Mouse (Mus musculus): ENCODE results near the gene Rnf157. TPM values are rescaled to one million over a fixed set of nuclear protein-coding genes. Genes with fewer than 3 reads are reported as not detected.

Rnf157 gene
- polyA plus RNA-seq, 1 experiment from 2014 or later = 5.2 TPM

DNA sequence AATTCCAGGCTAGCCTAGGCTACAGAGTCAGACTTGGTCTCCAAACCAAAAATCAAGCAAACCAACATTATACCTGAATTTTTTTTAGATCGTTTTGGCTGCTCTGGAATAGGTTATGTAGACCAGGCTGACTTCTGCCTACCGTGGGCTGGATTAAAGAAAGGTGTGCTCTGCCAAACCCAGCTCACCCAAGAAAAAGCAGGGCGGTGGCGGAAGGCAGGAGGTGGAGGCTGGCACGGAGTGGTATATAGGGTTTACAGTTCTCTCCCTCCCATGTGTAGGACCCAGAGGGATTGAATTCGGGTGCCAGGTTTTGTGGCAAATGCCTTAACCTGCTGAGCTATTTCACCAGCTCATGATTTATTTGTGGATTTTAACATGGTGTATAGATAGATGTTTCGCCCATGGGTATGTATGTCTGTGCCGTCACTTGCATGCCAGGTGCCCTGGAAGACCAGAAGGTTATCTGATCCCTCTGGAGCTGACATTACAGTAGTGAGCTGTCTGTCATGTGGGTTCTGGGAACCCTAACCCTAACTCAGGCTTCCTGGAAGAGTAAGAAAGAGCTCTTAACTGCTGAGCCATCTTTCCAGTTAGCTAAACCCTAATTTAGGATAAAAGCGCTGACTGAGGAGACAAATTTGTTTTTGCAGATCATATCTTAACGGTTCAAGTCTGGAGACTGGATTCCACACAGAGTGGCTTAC lies 105.7 kb downstream of the Rnf157 start, which contains the start of gene Exoc7:
Exoc7 (minus strand) TSS at position 215 of the 707 bp plus-strand sequence.
- H3K9ac ChIP-seq (ENCODE audit: low read length) = peak within 1 kb of the TSS; percentile 90
- H3K27me3 ChIP-seq (ENCODE audit: control insufficient read depth, insufficient read depth, low read length) = no peaks in the 10 kb centered on the region
- peak within 1 kb of the TSS; percentile 71 for H3K4me3 ChIP-seq (replicated peaks; ENCODE audit: low read length)
- peak within 1 kb of the TSS; percentile 87 for H3K4me2 ChIP-seq (ENCODE audit: low read depth, low read length)
- H3K27ac ChIP-seq (ENCODE audit: low read length) = peak within 1 kb of the TSS; percentile 33; the same call in 1 of the 2 replicates
- ATAC-seq (ENCODE audit: insufficient read depth, low FRiP score) = peak; percentile 8; the same call in 1 of the 2 replicates
- no peaks in the 10 kb centered on the region for H3K9me3 ChIP-seq (replicated peaks; ENCODE audit: control insufficient read depth, low read length)
- WGBS = 81% methylated on average over 10 of the region's 10 CpGs
- H3K36me3 ChIP-seq (ENCODE audit: control insufficient read depth, insufficient read depth, low read length) = peaks cover 23% of the 10 kb centered on the region; the same call in 1 of the 2 replicates
- peaks cover 15% of the 10 kb centered on the region for H3K4me1 ChIP-seq (ENCODE audit: control insufficient read depth, insufficient read depth, low read length)

DNA sequence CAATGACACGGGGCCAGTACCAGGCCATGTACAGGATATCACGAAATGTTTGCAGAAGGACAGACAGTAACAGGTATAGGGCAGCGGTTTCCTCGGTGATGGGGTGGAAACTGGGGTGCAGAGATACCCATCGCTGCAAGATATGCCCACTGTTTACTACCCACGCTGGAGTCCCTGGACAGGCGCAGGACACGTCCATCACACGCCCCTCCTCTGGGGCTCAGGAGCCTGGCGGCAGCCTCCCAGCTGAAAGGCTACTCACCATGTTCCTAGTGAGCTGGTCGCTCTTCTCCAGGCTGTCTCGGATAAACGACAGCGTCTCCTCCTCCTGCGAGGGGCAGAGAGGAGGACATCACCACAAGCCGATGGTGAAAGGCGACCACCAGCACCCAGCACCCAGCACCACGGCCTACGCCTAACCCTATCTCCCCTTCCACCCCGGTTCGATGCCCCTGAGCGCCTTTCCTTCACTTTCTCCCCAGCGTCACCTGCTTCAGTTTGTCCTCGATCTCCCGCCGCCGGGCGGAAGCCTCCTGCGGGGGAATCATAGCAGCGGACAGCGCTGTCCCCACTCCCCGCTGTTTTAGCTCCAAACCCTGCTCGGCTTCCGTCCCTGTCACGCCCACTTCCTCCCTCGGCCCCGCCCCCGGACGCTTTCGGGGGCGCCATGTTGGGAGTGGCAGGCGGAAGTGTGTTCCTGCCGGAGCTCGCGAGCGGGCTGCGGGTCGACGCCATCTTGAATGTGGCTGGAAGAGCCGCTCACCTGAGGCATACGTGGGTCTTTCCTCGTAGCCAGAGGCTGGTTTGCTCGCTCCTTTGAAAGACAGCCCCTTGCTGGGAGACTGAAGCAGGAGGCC lies 106.5 kb downstream of the Rnf157 start:
- peak overlapping the region; percentile 87 for H3K4me2 ChIP-seq (ENCODE audit: low read depth, low read length)
- H3K36me3 ChIP-seq (ENCODE audit: control insufficient read depth, insufficient read depth, low read length) = peaks cover 25% of the 10 kb centered on the region; the same call in 1 of the 2 replicates
- H3K27me3 ChIP-seq (ENCODE audit: control insufficient read depth, insufficient read depth, low read length) = no peaks in the 10 kb centered on the region
- peaks cover 7% of the 10 kb centered on the region for H3K4me1 ChIP-seq (ENCODE audit: control insufficient read depth, insufficient read depth, low read length)
- H3K9me3 ChIP-seq (replicated peaks; ENCODE audit: control insufficient read depth, low read length) = no peaks in the 10 kb centered on the region
- H3K4me3 ChIP-seq (replicated peaks; ENCODE audit: low read length) = peak overlapping the region; percentile 71
- 1% methylated on average over 53 of the region's 53 CpGs for WGBS
- peak; percentile 94 for ATAC-seq (ENCODE audit: insufficient read depth, low FRiP score)
- peak overlapping the region; percentile 33; the same call in 1 of the 2 replicates for H3K27ac ChIP-seq (ENCODE audit: low read length)
- H3K9ac ChIP-seq (ENCODE audit: low read length) = peak overlapping the region; percentile 90

DNA sequence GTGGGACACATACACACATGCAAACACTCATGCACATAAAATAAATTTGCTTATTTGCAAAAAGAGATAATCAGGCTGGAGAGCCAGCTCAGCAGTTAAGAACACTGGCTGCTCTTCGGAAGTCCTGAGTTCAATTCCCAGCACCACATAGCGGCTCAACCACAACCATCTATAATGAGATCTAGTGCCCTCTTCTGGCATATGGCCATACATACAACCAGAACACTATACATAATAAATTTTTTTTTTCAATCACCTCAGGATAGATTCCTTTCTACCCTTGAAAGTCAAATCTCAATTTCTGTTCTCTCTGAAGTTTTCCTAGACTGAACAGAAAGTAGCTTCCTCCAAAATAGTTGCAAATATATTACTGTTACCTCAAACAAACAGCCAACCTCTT lies 107.4 kb downstream of the Rnf157 start:
- Histone ChIP-seq H3K36me3 (ENCODE audit: control insufficient read depth, insufficient read depth, low read length) (peaks cover 26% of the 10 kb centered on the region), H3K9ac (ENCODE audit: low read length) (no peak overlapping the region), H3K4me2 (ENCODE audit: low read depth, low read length) (peak overlapping the region; percentile 87), H3K9me3 (replicated peaks; ENCODE audit: control insufficient read depth, low read length) (no peaks in the 10 kb centered on the region), H3K4me1 (ENCODE audit: control insufficient read depth, insufficient read depth, low read length) (peaks cover 4% of the 10 kb centered on the region), H3K4me3 (replicated peaks; ENCODE audit: low read length) (peak overlapping the region; percentile 71), H3K27me3 (ENCODE audit: control insufficient read depth, insufficient read depth, low read length) (no peaks in the 10 kb centered on the region), H3K27ac (ENCODE audit: low read length) (no peak overlapping the region)
- ATAC-seq (ENCODE audit: insufficient read depth, low FRiP score) = no peak
- WGBS = 94% methylated on average over 2 of the region's 2 CpGs

DNA sequence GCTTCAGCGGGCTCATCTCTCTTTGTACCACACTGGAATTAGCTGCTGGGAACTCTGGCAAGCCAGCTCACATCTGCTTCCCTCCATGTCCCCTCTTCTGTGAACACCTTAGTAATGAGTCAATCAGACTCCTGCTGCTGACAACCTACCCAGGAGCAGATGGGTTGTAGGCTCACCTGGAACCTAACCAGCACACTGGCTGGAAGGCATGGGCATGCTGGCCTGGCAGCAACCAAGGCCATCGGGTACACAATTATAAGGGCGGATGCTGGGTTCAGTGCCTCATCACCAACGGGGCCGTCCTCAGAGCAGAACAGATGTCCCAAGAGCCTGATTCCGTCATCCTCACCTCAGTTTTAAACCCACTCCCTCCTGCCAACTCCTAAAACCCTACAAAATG lies 114.2 kb downstream of the Rnf157 start:
- no peak for ATAC-seq (ENCODE audit: insufficient read depth, low FRiP score)
- peaks cover 21% of the 10 kb centered on the region for H3K36me3 ChIP-seq (ENCODE audit: control insufficient read depth, insufficient read depth, low read length)

DNA sequence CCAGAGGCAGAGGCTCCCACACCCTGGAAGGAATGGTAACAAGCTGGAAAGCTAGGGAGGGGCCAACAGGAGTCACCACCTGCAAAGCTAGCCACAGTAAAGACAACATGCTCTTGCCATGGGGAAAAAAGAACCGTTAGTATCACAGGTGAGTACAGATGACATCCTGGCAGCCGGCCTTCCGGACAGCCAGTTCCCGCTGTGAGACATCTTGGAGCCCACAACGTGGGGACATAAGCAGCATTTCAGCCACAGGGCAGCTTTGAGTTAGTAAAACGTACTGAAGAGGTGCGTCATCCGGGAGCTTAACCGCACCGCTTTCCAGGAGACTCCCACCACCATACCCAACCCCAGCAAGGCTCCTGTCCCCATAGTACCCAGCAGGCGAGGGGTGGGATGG lies 114.6 kb downstream of the Rnf157 start:
- Histone ChIP-seq H3K4me2 (ENCODE audit: low read depth, low read length) (no peak overlapping the region), H3K27me3 (ENCODE audit: control insufficient read depth, insufficient read depth, low read length) (no peaks in the 10 kb centered on the region), H3K27ac (ENCODE audit: low read length) (no peak overlapping the region), H3K9me3 (replicated peaks; ENCODE audit: control insufficient read depth, low read length) (no peaks in the 10 kb centered on the region), H3K9ac (ENCODE audit: low read length) (no peak overlapping the region), H3K4me3 (replicated peaks; ENCODE audit: low read length) (no peak overlapping the region), H3K4me1 (ENCODE audit: control insufficient read depth, insufficient read depth, low read length) (peaks cover 7% of the 10 kb centered on the region), H3K36me3 (ENCODE audit: control insufficient read depth, insufficient read depth, low read length) (peaks cover 17% of the 10 kb centered on the region)
- ATAC-seq (ENCODE audit: insufficient read depth, low FRiP score) = no peak
- 90% methylated on average over 11 of the region's 11 CpGs for WGBS

More for the DNA sequence above, 114.2 kb downstream of the Rnf157 start:
- Histone ChIP-seq H3K4me1 (ENCODE audit: control insufficient read depth, insufficient read depth, low read length) (peaks cover 7% of the 10 kb centered on the region), H3K4me2 (ENCODE audit: low read depth, low read length) (no peak overlapping the region), H3K4me3 (replicated peaks; ENCODE audit: low read length) (no peak overlapping the region), H3K27ac (ENCODE audit: low read length) (no peak overlapping the region), H3K9ac (ENCODE audit: low read length) (no peak overlapping the region), H3K27me3 (ENCODE audit: control insufficient read depth, insufficient read depth, low read length) (no peaks in the 10 kb centered on the region), H3K9me3 (replicated peaks; ENCODE audit: control insufficient read depth, low read length) (no peaks in the 10 kb centered on the region)
- 94% methylated on average over 6 of the region's 6 CpGs for WGBS

DNA sequence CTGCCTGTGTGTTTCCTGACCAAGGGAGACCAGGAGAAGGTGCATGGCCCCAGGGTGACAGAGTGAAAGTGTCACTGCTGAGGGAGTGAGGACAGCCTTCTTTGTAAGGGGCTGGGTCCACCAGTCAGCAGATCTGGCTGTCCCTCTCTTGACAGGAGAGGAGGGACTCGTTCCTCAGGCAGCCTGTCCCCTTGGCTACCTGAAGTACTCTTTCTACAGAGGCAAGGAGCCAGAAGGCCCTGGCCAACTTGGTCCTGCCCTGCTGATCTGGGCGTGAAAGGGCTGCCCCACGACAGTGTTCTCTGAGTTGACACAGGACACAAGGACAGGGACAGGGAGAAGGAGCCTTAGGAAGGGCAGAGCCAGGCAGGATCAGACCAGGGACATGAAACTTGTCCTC lies 115.8 kb downstream of the Rnf157 start:
- H3K36me3 ChIP-seq (ENCODE audit: control insufficient read depth, insufficient read depth, low read length) = peaks cover 8% of the 10 kb centered on the region
- no peak overlapping the region for H3K4me2 ChIP-seq (ENCODE audit: low read depth, low read length)
- no peak overlapping the region for H3K9ac ChIP-seq (ENCODE audit: low read length)
- H3K4me1 ChIP-seq (ENCODE audit: control insufficient read depth, insufficient read depth, low read length) = peaks cover 7% of the 10 kb centered on the region
- 51% methylated on average over 3 of the region's 3 CpGs for WGBS
- no peaks in the 10 kb centered on the region for H3K9me3 ChIP-seq (replicated peaks; ENCODE audit: control insufficient read depth, low read length)
- H3K4me3 ChIP-seq (replicated peaks; ENCODE audit: low read length) = no peak overlapping the region
- no peak overlapping the region for H3K27ac ChIP-seq (ENCODE audit: low read length)
- no peaks in the 10 kb centered on the region for H3K27me3 ChIP-seq (ENCODE audit: control insufficient read depth, insufficient read depth, low read length)
- ATAC-seq (ENCODE audit: insufficient read depth, low FRiP score) = no peak

DNA sequence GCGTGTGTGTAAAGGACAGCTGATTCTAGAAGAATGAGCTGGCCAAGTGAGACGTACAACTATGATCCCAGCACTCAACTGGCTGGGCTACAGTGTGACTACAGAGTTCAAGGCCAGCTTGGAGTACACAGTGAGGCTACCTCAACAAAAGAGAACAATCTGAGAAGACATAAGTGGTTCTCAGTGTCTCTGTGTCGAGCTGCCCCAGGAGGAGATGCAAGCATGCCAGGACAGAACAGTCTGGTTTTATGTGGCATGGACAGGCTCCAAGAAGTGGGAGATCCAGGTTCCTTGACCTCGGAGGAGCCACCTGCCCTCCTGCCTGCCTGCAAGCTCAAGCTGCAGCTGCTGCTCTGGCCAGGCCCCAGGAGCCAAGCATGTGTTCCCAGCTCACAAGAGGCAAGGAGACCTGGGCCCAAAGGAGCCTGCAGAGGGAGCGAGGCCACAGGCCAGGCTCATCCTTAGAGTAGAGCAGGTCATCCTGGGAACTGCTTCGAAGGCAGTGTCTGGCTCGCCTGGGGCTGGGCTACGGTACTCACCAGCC lies 116.6 kb downstream of the Rnf157 start:
- Histone ChIP-seq H3K4me2 (ENCODE audit: low read depth, low read length) (no peak overlapping the region), H3K27ac (ENCODE audit: low read length) (no peak overlapping the region), H3K27me3 (ENCODE audit: control insufficient read depth, insufficient read depth, low read length) (no peaks in the 10 kb centered on the region), H3K4me3 (replicated peaks; ENCODE audit: low read length) (no peak overlapping the region), H3K9ac (ENCODE audit: low read length) (no peak overlapping the region), H3K9me3 (replicated peaks; ENCODE audit: control insufficient read depth, low read length) (no peaks in the 10 kb centered on the region), H3K4me1 (ENCODE audit: control insufficient read depth, insufficient read depth, low read length) (peaks cover 7% of the 10 kb centered on the region), H3K36me3 (ENCODE audit: control insufficient read depth, insufficient read depth, low read length) (peaks cover 8% of the 10 kb centered on the region; the same call in 1 of the 2 replicates)
- ATAC-seq (ENCODE audit: insufficient read depth, low FRiP score) = no peak
- WGBS = 86% methylated on average over 8 of the region's 8 CpGs

DNA sequence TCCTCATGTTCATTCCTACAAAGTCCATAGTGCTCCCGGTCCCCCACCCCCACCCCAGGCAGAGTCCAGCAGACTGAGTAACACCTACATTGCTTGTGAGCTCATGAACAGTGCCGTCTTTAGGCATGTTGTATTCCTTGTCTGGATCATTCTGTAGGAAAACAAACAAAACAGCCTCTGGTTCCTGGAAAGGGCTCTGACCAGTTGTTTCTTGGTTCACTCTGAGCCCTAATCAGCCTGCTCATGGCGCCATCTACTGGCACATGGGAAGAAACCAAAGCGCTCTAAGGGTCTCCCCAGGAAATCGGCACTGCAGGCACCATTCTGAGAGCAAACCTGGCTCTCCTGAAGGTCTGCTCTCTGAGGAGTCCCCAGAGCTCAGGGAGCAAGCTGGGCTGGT lies 118.5 kb downstream of the Rnf157 start:
- peak; percentile 39; the same call in 1 of the 2 replicates for ATAC-seq (ENCODE audit: insufficient read depth, low FRiP score)
- H3K27me3 ChIP-seq (ENCODE audit: control insufficient read depth, insufficient read depth, low read length) = no peaks in the 10 kb centered on the region
- peak overlapping the region; percentile 35; the same call in 1 of the 2 replicates for H3K9ac ChIP-seq (ENCODE audit: low read length)
- H3K4me2 ChIP-seq (ENCODE audit: low read depth, low read length) = no peak overlapping the region
- peaks cover 1% of the 10 kb centered on the region; the same call in 1 of the 2 replicates for H3K36me3 ChIP-seq (ENCODE audit: control insufficient read depth, insufficient read depth, low read length)
- no peak overlapping the region for H3K4me3 ChIP-seq (replicated peaks; ENCODE audit: low read length)
- 27% methylated on average over 5 of the region's 5 CpGs for WGBS
- H3K4me1 ChIP-seq (ENCODE audit: control insufficient read depth, insufficient read depth, low read length) = peaks cover 15% of the 10 kb centered on the region
- no peaks in the 10 kb centered on the region for H3K9me3 ChIP-seq (replicated peaks; ENCODE audit: control insufficient read depth, low read length)
- H3K27ac ChIP-seq (ENCODE audit: low read length) = no peak overlapping the region
